Mouse (Mus musculus) liver, embryonic 13.5 days (tissue): ENCODE results near the gene Dusp27. TPM values are rescaled to one million over a fixed set of nuclear protein-coding genes. Genes with fewer than 3 reads are reported as not detected.
A peak's percentile ranks its signal among the peaks of the same experiment; 100 is the strongest.

Experiments used
- ATAC-seq: fragments of 200-750 bp; cut with Nextera tagmentation; 2 replicates; pipeline ENCODE4 v1.8.0; 2017; ENCODE audit warnings: low read depth, mild to moderate bottlenecking, moderate number of reproducible peaks, moderate library complexity
- DNase-seq: peaks from one replicate; pipeline ENCODE4 v3.0.0; 2022
- H3K27ac ChIP-seq: fragments of 300-500 bp; sonication (generic); 2 replicates; pipeline ENCODE4 v1.5.1; 2015; ENCODE audit warnings: moderate library complexity, mild to moderate bottlenecking, inconsistent platforms
- H3K27me3 ChIP-seq: fragments of 300-500 bp; sonication (generic); 2 replicates; pipeline ENCODE4 v1.6.1; 2015; ENCODE audit warnings: mild to moderate bottlenecking, inconsistent platforms
- H3K36me3 ChIP-seq: fragments of 300-500 bp; sonication (generic); 2 replicates; pipeline ENCODE4 v1.6.1; 2015; ENCODE audit warnings: mild to moderate bottlenecking, inconsistent platforms
- H3K4me1 ChIP-seq: fragments of 300-500 bp; sonication (generic); replicated peaks from 2 replicates; pipeline ENCODE4 v1.6.1; 2015; ENCODE audit warnings: inconsistent platforms
- H3K4me2 ChIP-seq: fragments of 300-500 bp; sonication (generic); 2 replicates; pipeline ENCODE4 v1.6.1; 2015; ENCODE audit warnings: inconsistent platforms, mild to moderate bottlenecking, moderate library complexity
- H3K4me3 ChIP-seq: fragments of 300-500 bp; sonication (generic); replicated peaks from 2 replicates; pipeline ENCODE4 v1.5.1; 2015; ENCODE audit warnings: mild to moderate bottlenecking, inconsistent platforms
- H3K9ac ChIP-seq: fragments of 300-500 bp; sonication (generic); 2 replicates; pipeline ENCODE4 v1.6.1; 2015; ENCODE audit warnings: mild to moderate bottlenecking, inconsistent platforms
- H3K9me3 ChIP-seq: fragments of 300-500 bp; sonication (generic); replicated peaks from 2 replicates; pipeline ENCODE4 v1.6.1; 2016; ENCODE audit warnings: inconsistent platforms
- WGBS: fragments of 180-500 bp; shearing (Covaris S2); methylation state at CpG from one replicate; pipeline ENCODE4 v1.1.7; 2015; ENCODE audit not compliant: insufficient replicate concordance; 5-methylcytosine and 5-hydroxymethylcytosine counted together
- polyA plus RNA-seq: library from polyadenylated mRNA; unstranded; fragments of >200 nt; fragmentation: Nextera tagmentation; extraction: Ambion mirVana; gene quantifications from 2 replicates; pipeline ENCODE4 v1.2.1, GENCODE M21; 2015

The Dusp27 gene
- polyA plus RNA-seq, 1 experiment from 2014 or later = 0.16 TPM

DNA sequence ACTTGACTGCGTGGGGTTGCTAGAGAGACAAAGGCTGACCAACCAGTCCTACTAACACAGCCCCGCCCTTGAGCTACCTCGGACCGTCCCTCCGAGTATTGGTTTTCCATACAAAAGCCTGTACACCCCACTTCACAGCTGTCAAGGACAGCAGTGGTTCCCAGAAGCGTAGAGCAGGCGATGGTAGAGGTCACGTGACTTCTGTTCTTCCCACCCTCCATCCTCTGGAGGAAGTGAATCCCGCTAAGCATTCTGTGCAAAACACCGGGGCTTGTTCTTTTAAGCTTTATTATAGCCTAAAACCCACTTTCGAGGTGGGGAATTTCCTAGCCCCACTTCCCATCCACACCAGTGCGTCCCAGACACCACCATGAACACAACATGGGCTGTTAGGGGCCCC, 30.0 kb upstream of the Dusp27 start:
- Histone ChIP-seq H3K27ac (no peak overlapping the region), H3K9me3 (no peaks in the 10 kb centered on the region), H3K36me3 (no peaks in the 10 kb centered on the region), H3K9ac (no peak overlapping the region), H3K4me3 (no peak overlapping the region), H3K4me2 (no peak overlapping the region), H3K4me1 (peaks cover 6% of the 10 kb centered on the region), H3K27me3 (peaks cover 40% of the 10 kb centered on the region)
- WGBS = 66% methylated on average over 12 of the region's 12 CpGs
- no peak for ATAC-seq
- DNase-seq = no peak

DNA sequence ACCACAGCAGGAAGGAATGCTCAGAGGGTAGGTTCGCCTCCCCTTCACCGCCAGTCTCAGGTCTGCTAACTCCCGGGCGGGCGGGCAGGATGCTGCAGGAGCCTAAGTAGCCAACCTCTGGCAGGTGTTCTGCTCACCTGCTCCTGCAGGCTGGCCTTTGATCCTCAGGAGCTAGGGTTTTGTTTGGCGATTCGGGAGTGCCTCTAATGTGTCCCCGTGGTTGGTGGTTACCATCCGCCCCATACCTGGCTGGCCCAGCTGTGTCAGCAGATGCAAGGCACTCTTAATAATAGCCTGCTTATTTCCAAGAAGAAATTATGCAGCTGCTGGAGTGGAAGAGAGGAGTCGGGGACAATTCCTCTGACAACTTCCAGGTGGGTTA, 27.4 kb upstream of the Dusp27 start:
- peaks cover 35% of the 10 kb centered on the region for H3K27me3 ChIP-seq

DNA sequence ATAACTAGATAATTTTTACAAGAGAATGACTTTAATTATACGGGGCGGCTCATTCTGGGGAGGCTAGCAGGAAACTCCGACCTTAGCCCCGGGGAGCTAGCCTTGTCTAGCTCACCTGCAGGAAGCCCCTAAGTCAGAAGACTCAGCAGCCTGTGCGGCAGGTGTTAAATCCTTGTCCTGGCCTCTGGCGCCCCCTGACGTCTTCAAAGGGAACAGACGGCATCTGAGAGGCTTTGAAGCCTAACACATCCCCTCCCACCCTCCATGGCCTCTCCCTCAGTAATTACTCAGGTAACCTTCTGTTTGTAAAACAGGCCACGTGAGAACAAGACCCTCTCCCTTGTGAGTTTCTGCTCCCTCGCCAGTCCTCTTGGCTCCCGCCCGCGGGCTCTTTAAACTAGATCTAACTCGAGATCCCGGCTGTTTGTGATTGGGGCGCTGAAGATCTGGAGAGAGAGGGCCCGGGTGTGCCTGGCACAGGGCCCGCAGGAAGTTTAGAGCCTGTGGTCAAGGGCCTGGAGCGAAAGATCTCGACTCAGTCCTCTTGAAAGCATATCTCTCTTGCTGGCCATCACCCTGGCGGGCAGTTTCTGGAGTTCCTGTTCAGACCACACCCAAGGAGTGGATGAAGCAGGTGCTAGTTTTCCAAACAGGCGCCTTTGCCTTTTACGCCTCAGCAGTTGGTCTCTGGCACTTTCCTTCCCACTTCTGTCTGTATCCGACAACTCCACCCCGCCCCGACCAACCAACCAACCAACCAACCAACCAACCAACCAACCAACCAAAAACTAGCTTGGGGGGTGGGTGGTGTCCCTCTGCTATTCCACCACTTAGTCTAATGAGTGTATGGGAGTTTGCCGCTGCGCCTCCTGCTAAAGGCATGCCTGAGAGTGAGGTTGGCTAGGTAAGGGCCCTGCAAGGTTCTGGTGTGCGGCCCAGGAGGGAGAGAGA, 26.7 kb upstream of the Dusp27 start:
- Histone ChIP-seq H3K27ac (no peak overlapping the region), H3K4me1 (peaks cover 16% of the 10 kb centered on the region), H3K4me3 (no peak overlapping the region; the same call in 1 of the 2 replicates), H3K27me3 (peaks cover 29% of the 10 kb centered on the region), H3K9me3 (no peaks in the 10 kb centered on the region), H3K4me2 (peak overlapping the region; percentile 39; the same call in 1 of the 2 replicates), H3K9ac (no peak overlapping the region; the same call in 1 of the 2 replicates), H3K36me3 (no peaks in the 10 kb centered on the region)
- ATAC-seq (0 out of 2 replicates have a peak, but pooled peaks have one; percentile 24), DNase-seq (peak; percentile 53)
- 8% methylated on average over 29 of the region's 29 CpGs for WGBS

More for the DNA sequence above, 27.4 kb upstream of the Dusp27 start:
- H3K4me3 ChIP-seq = no peak overlapping the region
- peaks cover 9% of the 10 kb centered on the region for H3K4me1 ChIP-seq
- H3K9ac ChIP-seq = no peak overlapping the region
- no peaks in the 10 kb centered on the region for H3K9me3 ChIP-seq
- WGBS = 27% methylated on average over 10 of the region's 10 CpGs
- no peak overlapping the region for H3K4me2 ChIP-seq
- no peak for DNase-seq
- H3K27ac ChIP-seq = no peak overlapping the region
- no peak for ATAC-seq
- no peaks in the 10 kb centered on the region for H3K36me3 ChIP-seq

DNA sequence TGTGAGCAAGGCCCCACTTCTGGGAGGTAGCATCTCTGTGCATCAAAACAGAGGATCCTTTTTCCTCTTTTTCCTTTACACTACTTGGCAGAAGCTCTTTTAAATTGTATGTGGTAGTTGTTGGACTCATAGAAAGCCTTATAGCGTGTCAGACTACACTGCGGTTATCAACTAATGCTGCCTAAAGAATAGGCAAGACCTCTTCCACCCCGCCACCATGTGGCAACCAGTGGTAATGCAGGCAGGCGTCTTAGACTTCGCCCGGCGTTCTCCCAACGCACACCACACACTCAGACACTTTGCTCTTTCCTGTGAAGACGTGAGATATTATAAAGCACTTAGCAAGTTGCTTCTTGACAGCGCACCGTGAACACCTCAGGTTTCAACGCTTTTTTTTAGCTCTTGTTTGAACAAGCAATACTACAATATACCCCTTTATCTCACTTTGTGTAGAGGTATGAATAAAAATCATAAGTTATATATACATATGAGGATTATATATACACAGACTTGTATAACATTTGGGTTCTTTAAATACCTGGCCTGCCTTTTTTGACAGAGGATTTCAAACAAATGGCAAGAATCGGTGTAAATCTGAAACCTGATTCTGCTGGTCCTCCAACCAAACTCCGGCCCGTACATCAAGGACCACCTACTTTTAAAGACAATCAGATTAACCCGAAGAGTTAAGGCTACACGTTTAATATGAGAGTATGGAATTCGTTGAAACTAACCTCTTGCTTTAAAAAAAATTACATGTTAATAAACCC, 25.8 kb upstream of the Dusp27 start:
- H3K9ac ChIP-seq = no peak overlapping the region
- no peak overlapping the region for H3K27ac ChIP-seq
- no peak overlapping the region for H3K4me3 ChIP-seq
- no peaks in the 10 kb centered on the region for H3K9me3 ChIP-seq
- peaks cover 25% of the 10 kb centered on the region for H3K4me1 ChIP-seq
- DNase-seq = peak; percentile 66
- H3K36me3 ChIP-seq = no peaks in the 10 kb centered on the region
- WGBS = 12% methylated on average over 18 of the region's 18 CpGs
- ATAC-seq = no peak
- peaks cover 22% of the 10 kb centered on the region for H3K27me3 ChIP-seq
- H3K4me2 ChIP-seq = 0 out of 2 replicates have a peak overlapping the region, but pooled peaks have one; percentile 21

- 77% methylated on average over 10 of the region's 10 CpGs for WGBS
These were observed 24.3 kb upstream of the Dusp27 start for GRCm38 (mm10) chr1:166152034-166152433.

GRCm38 (mm10) chr1:166151341-166151740, 23.6 kb upstream of the Dusp27 start:
- Histone ChIP-seq H3K36me3 (no peaks in the 10 kb centered on the region), H3K27ac (no peak overlapping the region), H3K27me3 (peaks cover 20% of the 10 kb centered on the region), H3K9ac (no peak overlapping the region), H3K4me1 (peaks cover 36% of the 10 kb centered on the region), H3K9me3 (no peaks in the 10 kb centered on the region), H3K4me2 (no peak overlapping the region), H3K4me3 (no peak overlapping the region)
- 68% methylated on average over 11 of the region's 11 CpGs for WGBS
- DNase-seq (no peak), ATAC-seq (no peak)

More at GRCm38 (mm10) chr1:166152034-166152433, 24.3 kb upstream of the Dusp27 start:
- Histone ChIP-seq H3K4me3 (no peak overlapping the region), H3K9ac (no peak overlapping the region), H3K36me3 (no peaks in the 10 kb centered on the region), H3K27me3 (peaks cover 20% of the 10 kb centered on the region), H3K27ac (no peak overlapping the region), H3K9me3 (no peaks in the 10 kb centered on the region), H3K4me1 (peaks cover 36% of the 10 kb centered on the region), H3K4me2 (no peak overlapping the region)
- DNase-seq = no peak
- ATAC-seq = no peak

DNA sequence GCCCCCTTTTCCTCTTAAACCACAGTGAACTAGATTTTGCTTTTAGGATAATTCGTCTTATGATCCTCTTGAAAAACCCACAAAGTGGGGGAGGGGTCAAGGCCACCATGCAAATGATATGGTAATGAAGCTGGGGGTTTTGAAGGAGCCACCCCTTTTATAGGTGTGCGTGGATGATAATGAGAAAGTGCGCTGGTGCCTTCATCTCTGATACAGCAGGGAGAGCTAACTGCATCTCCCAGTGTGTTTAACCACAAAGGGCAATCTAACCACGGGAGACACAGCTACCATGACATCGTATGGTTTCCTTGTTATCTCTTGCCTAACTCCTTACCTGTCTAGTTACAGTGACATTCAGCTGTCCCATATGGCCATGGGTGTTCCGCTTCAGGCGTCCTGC, 22.3 kb upstream of the Dusp27 start:
- Histone ChIP-seq H3K4me3 (no peak overlapping the region), H3K9ac (peak overlapping the region; percentile 17; the same call in 1 of the 2 replicates)
- peak; percentile 67 for ATAC-seq

DNA sequence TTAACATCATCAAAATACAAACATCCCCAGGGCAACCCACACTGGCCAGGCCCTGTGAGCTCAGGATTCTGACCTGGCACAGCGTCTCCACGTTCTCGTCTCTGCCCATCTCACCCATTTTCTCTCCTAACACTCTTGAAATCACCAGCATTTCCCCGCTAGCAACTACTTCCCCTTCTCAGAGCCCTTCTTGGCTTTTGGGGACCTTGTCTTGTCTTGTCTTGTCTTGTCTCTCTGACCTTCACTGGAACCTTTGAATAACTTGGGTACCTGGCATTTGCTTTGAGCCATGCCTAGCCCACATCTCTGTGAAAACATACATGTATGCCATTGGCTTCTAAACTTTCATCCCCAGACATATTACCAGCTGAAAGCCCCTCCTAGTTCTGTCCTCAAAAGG, 21.7 kb upstream of the Dusp27 start:
- 56% methylated on average over 4 of the region's 4 CpGs for WGBS

More for the DNA sequence above, 22.3 kb upstream of the Dusp27 start:
- no peaks in the 10 kb centered on the region for H3K36me3 ChIP-seq
- no peak for DNase-seq
- H3K27ac ChIP-seq = no peak overlapping the region
- peaks cover 10% of the 10 kb centered on the region for H3K27me3 ChIP-seq
- 31% methylated on average over 7 of the region's 7 CpGs for WGBS
- H3K4me1 ChIP-seq = peaks cover 36% of the 10 kb centered on the region
- no peak overlapping the region for H3K4me2 ChIP-seq
- no peaks in the 10 kb centered on the region for H3K9me3 ChIP-seq

GRCm38 (mm10) chr1:166147657-166148056, 19.9 kb upstream of the Dusp27 start:
- Histone ChIP-seq H3K4me3 (no peak overlapping the region), H3K36me3 (no peaks in the 10 kb centered on the region), H3K27ac (no peak overlapping the region), H3K4me2 (0 out of 2 replicates have a peak overlapping the region, but pooled peaks have one; percentile 19), H3K9ac (no peak overlapping the region), H3K27me3 (no peaks in the 10 kb centered on the region), H3K4me1 (peaks cover 30% of the 10 kb centered on the region), H3K9me3 (no peaks in the 10 kb centered on the region)
- WGBS = 30% methylated on average over 3 of the region's 3 CpGs
- ATAC-seq = peak; percentile 77; the same call in 1 of the 2 replicates
- DNase-seq = no peak

More for the DNA sequence above, 21.7 kb upstream of the Dusp27 start:
- no peak for ATAC-seq
- no peak for DNase-seq
- H3K4me3 ChIP-seq = no peak overlapping the region
- no peak overlapping the region for H3K27ac ChIP-seq
- no peaks in the 10 kb centered on the region for H3K36me3 ChIP-seq
- H3K9ac ChIP-seq = peak overlapping the region; percentile 17; the same call in 1 of the 2 replicates
- peaks cover 4% of the 10 kb centered on the region for H3K27me3 ChIP-seq
- no peak overlapping the region for H3K4me2 ChIP-seq
- peaks cover 35% of the 10 kb centered on the region for H3K4me1 ChIP-seq
- H3K9me3 ChIP-seq = no peaks in the 10 kb centered on the region

DNA sequence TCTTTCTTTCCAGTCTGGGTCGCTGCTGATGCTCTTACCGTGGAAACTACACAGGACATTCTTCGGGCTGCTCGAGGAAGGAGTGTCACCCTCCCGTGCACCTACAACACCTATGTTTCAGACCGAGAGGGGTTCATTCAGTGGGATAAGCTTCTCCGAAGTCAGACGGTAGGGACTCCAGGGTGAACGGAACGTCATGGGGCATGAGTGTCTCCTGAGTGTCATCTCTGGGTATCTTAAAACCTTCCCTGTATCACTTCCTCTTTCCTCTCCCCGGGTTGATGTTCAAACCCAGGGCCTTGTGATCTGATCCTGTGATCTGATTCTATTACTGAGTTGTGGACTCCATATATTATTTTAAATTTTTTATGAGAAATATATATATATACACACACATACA, 18.9 kb upstream of the Dusp27 start:
- H3K4me1 ChIP-seq = peaks cover 30% of the 10 kb centered on the region
- no peak overlapping the region for H3K4me3 ChIP-seq
- no peak overlapping the region for H3K4me2 ChIP-seq
- no peaks in the 10 kb centered on the region for H3K9me3 ChIP-seq
- H3K9ac ChIP-seq = no peak overlapping the region
- H3K27ac ChIP-seq = no peak overlapping the region
- ATAC-seq (no peak), DNase-seq (no peak)
- no peaks in the 10 kb centered on the region for H3K27me3 ChIP-seq
- 53% methylated on average over 11 of the region's 11 CpGs for WGBS
- H3K36me3 ChIP-seq = no peaks in the 10 kb centered on the region

DNA sequence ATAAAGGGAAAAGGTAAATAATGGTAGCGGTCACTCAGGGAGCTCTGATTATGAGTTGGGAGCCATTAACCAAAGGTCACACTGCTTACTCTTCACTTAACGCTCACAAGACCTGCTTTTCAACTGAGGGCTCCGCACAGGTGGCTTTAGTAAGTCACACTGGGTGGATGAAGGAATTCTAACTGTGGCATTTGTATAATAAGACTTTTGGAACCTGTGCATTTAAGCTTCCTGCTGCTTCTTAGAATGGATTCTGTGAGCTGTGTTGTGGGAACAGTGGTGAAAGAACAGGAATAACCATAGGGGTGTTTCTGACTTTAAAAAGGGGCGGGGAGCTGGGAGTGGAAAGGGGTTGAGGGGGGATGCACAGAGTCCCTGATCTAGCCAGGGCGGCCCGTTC, 14.6 kb upstream of the Dusp27 start:
- Histone ChIP-seq H3K9ac (no peak overlapping the region), H3K36me3 (no peaks in the 10 kb centered on the region), H3K9me3 (no peaks in the 10 kb centered on the region), H3K4me3 (no peak overlapping the region), H3K4me1 (peaks cover 16% of the 10 kb centered on the region), H3K4me2 (no peak overlapping the region), H3K27ac (no peak overlapping the region), H3K27me3 (no peaks in the 10 kb centered on the region)
- DNase-seq (no peak), ATAC-seq (no peak)
- WGBS = 62% methylated on average over 6 of the region's 6 CpGs
